Mouse (Mus musculus) kidney, adult 2 months (tissue): ENCODE measurements at regions not wholly inside any gene's neighbourhood (a gene's known extent, or its start where the extent isn't known, plus 50 kb on each side); places are given as distances from the start of the nearest gene placed in this dataset.

Experiments used
- CTCF ChIP-seq: fragments of 200-500 bp; conservative IDR thresholded peaks from 2 replicates; pipeline ENCODE4 v1.5.1; 2011; ENCODE audit warnings: low read depth, mild to moderate bottlenecking, control low read depth, low read length, moderate library complexity, mixed read lengths; ENCODE audit not compliant: insufficient read depth, insufficient read length
- POLR2A ChIP-seq: fragments of 200-500 bp; IDR thresholded peaks from one replicate; pipeline ENCODE4 v1.6.1; 2011; ENCODE audit warnings: low read depth, low read length, control low read depth

GRCm38 (mm10) chr9:82733024-82733585 is 96.2 kb upstream of the Irak1bp1 start:
- TF ChIP-seq CTCF (no peak), POLR2A (no peak)
